Mouse (Mus musculus) neutrophil, adult 83 days (primary cell): ENCODE results near the gene Cntrl. TPM values are rescaled to one million over a fixed set of nuclear protein-coding genes. Genes with fewer than 3 reads are reported as not detected.

Experiments used
- total RNA-seq, 2 experiments: library from RNA; stranded (reverse); gene quantifications; one replicate each; pipeline ENCODE4 v1.2.4; 2023

Cntrl gene
- total RNA-seq, result 10 to 100 TPM; 70.6 to 80.4 TPM

DNA sequence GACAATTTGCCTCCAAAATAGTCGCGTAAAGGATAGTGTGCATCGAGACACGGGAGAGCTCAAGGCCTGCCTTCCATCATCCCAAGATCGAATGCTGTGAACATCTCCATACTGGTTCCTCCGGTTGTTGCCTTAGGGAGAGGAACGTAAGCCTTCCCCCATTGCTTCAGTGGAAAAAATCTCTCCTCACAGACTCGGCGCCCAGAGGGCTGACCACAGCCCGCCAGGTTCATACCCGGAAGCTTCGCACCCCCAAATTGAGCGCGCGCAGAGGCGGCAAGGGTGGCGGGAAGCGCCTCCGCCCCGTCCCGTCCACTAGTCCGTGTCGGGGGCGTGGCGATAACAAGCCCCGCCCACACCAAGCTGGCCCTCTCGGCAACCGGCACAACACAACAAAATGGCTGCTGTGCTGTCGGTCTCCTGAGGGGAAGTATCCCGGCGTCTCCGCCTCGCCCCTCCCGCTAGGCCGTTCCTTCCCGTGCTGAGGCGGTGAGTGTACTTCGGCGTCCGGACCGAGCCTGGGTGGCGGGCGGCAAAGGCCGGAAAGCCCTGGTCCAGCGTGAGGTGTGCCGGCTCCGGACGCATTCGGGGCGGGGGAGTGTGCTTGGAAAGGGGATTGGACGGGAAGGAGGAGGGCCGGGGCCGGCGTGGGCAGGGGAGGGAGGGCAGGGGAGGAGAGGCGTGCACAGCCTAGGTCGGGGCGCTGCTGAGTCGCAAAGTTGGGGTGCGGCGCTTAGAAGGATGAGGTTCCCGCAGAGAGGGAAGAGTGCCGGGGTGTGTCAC is at the start of gene Cntrl:
Gene Cntrl, plus strand, starts transcription at position 352 of the 783 bp plus-strand sequence.

DNA sequence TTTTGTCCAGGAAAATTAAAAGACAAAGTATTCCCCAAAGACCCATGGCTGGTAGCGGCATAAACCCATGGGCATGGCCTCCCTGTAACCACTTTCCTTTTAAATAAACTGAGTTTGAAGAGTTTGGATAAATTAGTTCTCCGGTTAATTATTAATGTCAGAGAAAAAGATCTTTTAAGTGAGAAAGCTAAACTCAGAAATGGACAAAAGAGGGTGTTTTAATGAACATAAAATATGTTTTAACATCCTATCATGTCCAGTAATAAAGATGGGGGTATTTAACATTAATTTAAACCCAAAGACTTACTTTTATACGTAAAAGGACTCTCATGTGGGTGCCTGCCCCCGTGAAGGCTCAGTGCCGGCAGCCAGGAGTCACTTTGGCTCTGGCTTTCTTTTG is 48.0 kb upstream of the Cntrl start, which contains the start of gene Hc:
Gene Hc, minus strand, starts transcription at position 101 of the 400 bp plus-strand sequence.

DNA sequence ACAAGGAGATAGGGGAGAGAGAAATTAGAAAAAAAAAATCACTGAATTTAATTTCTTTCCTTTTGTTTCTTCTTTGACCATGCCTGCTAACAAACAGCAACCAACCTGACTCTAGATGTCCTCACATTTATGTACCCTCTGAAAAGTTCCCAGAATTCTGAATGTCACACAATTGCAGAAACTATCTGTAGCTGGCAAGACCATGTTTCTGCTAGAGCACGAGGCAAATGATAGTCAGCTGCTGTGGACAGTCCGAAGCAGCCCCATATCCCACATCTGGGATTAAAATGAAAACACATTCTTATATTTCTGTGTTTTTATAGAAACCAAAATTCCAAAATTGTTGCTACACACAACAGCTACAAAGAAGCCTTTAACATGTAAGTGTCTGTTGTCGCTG is 7.8 kb upstream of the Cntrl start, which contains the start of gene AI182371:
Gene AI182371, minus strand, starts transcription at position 101 of the 400 bp plus-strand sequence.

DNA sequence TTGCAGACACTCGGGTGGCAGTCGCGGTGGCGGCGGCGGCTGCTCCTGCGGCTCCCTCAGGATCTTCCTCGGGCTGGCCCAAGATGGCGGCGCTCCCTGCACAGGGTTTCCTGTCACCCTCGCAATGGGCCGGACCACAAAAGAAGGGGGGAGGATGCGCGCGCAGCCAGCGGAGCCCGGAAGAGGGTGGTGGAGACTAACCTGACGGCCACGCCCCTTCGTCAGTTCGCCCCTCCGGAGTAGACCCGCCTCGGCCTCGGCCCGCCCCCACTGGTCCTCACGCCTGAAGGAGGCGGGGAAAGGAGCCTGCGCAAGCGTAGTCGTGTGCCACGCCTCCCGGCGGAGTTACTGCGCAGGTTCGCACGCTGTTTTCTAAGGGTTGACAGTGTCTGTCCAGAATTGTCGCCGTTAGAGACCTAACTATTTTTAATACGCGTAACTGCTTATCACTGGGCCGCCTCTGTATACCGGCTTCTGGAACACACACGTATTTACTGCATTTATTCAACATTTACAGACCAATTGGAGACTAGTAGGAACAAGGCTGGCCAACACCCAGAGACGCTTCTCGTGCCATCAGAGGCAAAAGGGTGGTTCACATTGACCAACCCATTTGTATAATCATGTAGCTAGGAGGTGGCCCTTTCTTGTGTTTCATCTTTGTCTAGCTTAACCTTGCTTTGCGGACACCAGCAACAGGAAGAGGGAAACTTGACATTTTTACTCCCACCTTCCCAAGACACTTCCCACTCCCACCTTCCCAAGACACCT is 91.8 kb downstream of the Cntrl start, which contains the start of gene Rab14:
Gene Rab14, minus strand, starts transcription at position 223 of the 771 bp plus-strand sequence.

Other genes starting within 250 kb of the Cntrl start
- gene Cutal, start 235.1 kb upstream of the Cntrl start, total RNA-seq, result not detected
- 10 to 100 TPM; 20.9 to 24.5 TPM for gene Psmd5, start 234.5 kb upstream of the Cntrl start, total RNA-seq
- 10 to 100 TPM in 1 of 2 experiments, 1 to 10 TPM in 1; 9.1 to 13.4 TPM for gene Phf19, start 195.5 kb upstream of the Cntrl start, total RNA-seq
- 1 to 10 TPM; 3.0 to 3.3 TPM for gene Traf1, start 147.7 kb upstream of the Cntrl start, total RNA-seq
- gene Hc, start 48.1 kb upstream of the Cntrl start, total RNA-seq, result 1 to 10 TPM; 1.1 to 1.4 TPM
- under 1 TPM; 0.33 to 0.88 TPM for gene AI182371, start 7.9 kb upstream of the Cntrl start, total RNA-seq
- 100 to 1,000 TPM; 134 to 147 TPM for gene Rab14, start 91.6 kb downstream of the Cntrl start, total RNA-seq
- 100 to 1,000 TPM; 210 to 215 TPM for gene Gsn, start 146.9 kb downstream of the Cntrl start, total RNA-seq
- 100 to 1,000 TPM; 105 to 117 TPM for gene Stom, start 227.5 kb downstream of the Cntrl start, total RNA-seq